Mouse (Mus musculus) heart, postnatal 10 days (tissue): ENCODE data around the gene Kif26b. TPM values are rescaled to one million over a fixed set of nuclear protein-coding genes. Genes with fewer than 3 reads are reported as not detected.

Experiments
- DNase-seq, 2 experiments: peaks; one replicate each; pipeline ENCODE4 v3.0.0; 2021
- intact Hi-C: fragments of 180-260 bp; cut with DNase I; formaldehyde crosslinking; loops from one replicate; pipeline ENCODE4 v1.15.1; 2025
- total RNA-seq, 2 experiments: library from RNA; stranded (reverse); gene quantifications; 2 replicates each; pipeline ENCODE4 v1.2.3; 2021

Kif26b gene
- total RNA-seq, 2 experiments from 2014 or later: 10.9 to 12.9 TPM

GRCm38 (mm10) chr1:178764914-178765313, 236.0 kb downstream of the Kif26b start:
- intact Hi-C loops: no loop called here

DNA sequence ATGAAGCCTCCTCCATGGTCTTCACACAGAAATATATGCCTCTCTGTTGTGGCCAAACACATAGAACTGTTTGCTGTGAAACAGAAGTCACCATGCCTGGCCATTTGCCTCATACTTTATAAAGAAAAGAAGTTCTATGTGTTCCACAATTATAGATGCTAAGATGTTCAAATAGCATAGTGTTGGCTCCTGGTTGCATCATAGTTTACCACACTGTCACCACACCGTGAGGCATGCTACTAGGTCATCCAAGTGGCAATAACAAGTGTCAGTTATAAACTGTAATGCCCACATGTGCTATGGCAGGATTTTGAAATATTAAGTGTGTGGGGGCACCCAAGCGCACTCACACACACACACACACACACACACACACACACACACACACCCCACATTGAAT, 236.7 kb downstream of the Kif26b start:
- no peak for DNase-seq
- intact Hi-C loops: no loop called here

More at GRCm38 (mm10) chr1:178764914-178765313, 236.0 kb downstream of the Kif26b start:
- DNase-seq: no peak

GRCm38 (mm10) chr1:178768976-178769375, 240.1 kb downstream of the Kif26b start:
- intact Hi-C loops: no loop called here

GRCm38 (mm10) chr1:178769988-178770387, 241.1 kb downstream of the Kif26b start:
- intact Hi-C loops: no loop called here
- DNase-seq: no peak

More at GRCm38 (mm10) chr1:178768976-178769375, 240.1 kb downstream of the Kif26b start:
- no peak for DNase-seq

DNA sequence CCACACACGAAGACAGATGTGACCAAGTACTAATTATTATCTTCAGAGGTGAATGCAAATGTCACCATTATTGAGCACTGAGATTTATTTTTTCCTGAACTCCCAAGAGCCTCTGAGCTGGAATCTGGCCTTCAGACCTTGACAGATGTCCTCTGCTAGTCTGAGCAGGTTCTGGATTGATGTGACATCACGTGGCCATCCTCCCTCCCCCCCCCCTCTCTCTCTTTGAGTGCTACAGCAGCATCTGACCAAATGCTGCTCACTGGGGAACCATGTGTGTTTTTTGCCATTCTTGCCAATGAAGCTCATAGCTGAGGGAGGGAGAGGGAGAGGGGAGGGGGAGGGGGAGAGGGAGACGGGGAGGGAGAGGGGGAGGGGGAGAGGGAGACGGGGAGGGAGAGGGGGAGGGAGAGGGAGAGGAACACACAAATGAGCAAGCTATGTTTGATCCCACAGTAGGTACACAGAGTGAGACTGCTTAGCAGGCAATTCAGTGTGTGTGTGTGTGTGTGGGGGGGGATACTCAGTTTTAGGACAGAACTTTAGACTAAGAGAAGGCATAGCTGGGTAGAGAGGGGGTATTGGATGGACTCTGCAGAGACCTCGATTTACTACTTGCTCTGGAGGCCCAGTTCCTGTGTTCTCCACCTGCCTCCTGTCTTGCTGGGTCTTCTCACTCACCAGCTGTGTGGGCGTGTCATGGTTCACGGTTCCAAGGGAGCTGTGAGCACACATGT, 241.9 kb downstream of the Kif26b start:
- DNase-seq: no peak
- intact Hi-C loops: no loop called here

GRCm38 (mm10) chr1:178779742-178780141, 250.8 kb downstream of the Kif26b start:
- no peak for DNase-seq
- intact Hi-C loops: no loop called here

DNA sequence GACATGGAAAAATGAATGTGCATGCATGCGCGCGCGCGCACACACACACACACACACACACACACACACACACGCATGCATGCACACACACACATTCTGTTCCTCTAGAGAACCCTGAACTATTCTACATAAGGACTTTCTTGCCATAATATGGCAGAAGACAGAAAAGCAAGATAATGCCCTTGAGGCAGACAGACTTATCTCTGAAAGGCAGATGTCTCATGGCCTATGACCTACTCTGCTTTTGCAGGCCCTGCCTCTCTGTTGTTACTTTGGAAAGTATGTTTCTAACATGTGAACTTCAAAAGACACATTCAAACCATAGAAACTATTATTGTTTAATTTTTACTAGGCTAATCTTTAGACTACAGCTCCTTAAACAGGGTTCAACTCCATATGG, 255.1 kb downstream of the Kif26b start:
- intact Hi-C loops: no loop called here

GRCm38 (mm10) chr1:178791266-178791665, 262.3 kb downstream of the Kif26b start:
- no peak for DNase-seq
- intact Hi-C loops: loop anchor here (10.0 kb wide), 1 partner anchor 256 kb away; no protein-coding TSS in a partner anchor

More for the DNA sequence above, 255.1 kb downstream of the Kif26b start:
- no peak for DNase-seq

- no peak for DNase-seq
- intact Hi-C loops: loop anchor here (10.0 kb wide), 1 partner anchor 258 kb away; no protein-coding TSS in a partner anchor
Measured at GRCm38 (mm10) chr1:178792726-178793125, 263.8 kb downstream of the Kif26b start.

DNA sequence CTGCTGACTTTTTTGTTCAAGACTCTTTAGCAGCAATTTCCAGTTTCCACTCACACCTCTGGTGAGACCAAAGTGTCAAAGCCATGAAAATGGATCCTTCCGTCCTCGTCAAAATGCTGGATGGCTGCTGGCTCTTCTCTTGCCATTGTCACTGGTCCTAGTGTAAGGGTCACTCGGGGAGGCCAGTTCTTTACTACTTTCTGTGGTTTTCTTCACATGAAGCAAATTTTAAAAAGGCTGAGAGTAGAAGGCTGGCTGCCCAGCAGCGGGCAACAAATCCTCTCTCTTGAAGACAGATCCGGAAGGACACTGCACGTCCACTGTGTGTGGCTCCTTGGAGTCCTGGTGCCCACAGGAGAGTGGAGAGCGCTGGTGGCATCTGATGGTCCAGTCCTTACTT, 265.9 kb downstream of the Kif26b start:
- intact Hi-C loops: loop anchor here (10.0 kb wide), 1 partner anchor 260 kb away; no protein-coding TSS in a partner anchor
- no peak for DNase-seq

DNA sequence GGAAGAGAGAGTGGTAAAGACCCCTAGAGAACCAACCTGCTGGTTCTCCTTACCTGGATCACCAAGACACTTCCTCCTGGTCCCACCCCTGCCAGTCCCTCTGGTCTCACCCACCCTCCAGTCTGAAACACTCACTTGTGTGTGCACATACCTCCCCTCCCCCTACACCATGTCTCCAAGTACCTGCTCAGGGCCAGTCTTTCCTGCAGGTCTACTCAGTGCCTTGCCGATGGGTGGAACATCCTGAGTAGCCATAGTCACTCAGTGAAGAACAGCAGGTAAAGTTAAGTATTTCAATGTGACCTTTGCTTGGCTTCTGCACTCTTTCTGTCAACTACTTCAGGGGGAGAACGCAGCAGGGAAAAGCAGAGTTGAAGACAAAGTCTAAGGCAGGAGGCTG, 268.5 kb downstream of the Kif26b start:
- DNase-seq: no peak
- intact Hi-C loops: loop anchor here (10.0 kb wide), 1 partner anchor 263 kb away; no protein-coding TSS in a partner anchor

DNA sequence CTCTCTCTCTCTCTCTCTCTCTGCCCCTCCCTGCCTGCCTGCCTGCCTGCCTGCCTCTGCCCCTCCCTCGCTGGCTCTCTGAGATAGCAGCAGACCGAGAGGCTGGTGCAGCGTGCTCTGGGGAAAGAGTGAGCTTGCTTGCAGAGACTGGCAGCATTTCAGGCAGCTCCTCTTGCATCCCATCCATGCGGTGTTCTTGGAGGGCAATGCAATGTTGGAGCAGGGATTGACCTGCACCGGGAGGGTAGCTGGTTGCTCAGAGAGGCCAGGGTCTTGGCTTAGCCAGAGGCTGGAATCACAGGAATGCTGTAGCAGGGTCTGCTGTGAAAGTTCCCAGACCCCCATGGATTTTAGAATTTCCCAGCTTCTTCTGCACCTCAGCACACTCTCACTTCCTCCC, 269.4 kb downstream of the Kif26b start:
- peak; percentile 15 to 24 for DNase-seq
- intact Hi-C loops: loop anchor here (10.0 kb wide), 1 partner anchor 264 kb away; no protein-coding TSS in a partner anchor

DNA sequence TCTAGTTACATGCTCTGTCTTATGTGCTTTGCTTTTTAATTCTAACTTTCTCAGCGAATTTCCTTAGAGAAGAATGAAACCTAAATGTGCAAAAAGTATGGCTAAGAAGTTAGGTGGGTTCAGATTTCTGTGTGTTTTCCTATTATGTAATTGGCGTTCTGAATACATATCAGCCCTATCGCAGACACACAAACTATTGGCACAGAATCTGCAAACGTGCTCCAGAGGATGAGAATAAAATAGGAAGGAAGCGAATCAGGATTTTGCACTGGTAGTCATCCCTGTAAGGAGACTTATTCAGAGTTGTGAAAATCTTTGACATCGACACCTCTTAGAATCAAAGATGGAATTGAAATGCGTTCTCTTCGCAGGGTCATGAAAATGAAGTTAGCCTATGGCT, 270.0 kb downstream of the Kif26b start:
- intact Hi-C loops: loop anchor here (10.0 kb wide), 1 partner anchor 264 kb away; no protein-coding TSS in a partner anchor
- no peak for DNase-seq

DNA sequence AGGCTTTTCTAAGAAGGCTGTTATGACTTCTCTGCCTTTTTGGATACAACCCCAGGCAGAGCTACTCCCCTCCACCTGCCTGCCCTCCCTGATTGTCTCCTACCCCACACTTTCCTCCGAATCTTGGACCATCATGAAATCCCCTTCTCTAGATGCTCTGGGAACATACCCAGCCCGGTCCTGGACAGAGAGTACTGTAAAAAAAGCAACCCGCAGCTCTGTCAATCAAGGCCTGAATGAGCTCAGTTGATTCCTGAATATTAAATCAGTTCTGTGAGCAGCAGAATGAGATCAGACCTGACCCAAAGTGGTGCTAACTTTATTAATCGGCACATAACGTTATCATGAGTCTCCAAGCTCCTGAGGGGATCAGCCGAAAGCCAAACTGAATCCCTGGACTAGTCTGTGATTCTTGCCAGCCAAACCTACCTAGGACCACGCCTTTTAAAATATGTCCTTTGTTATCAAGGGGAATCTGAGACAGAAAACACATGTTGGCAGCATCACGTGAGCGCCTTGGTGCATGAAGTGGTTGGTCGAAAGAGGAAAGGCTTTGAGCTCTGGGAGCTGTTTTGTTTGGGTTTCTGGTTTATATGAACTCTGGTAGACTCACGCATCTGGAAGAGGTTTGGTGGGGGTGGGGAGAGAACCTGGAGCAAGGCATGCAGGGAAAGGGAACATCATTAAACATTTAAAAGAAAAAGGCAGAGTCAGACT, 271.1 kb downstream of the Kif26b start:
- DNase-seq: peak; percentile 6 to 11
- intact Hi-C loops: loop anchor here (10.0 kb wide), 1 partner anchor 265 kb away; no protein-coding TSS in a partner anchor

GRCm38 (mm10) chr1:178803155-178803554, 274.2 kb downstream of the Kif26b start:
- intact Hi-C loops: no loop called here
- peak; percentile 87 to 88 for DNase-seq

DNA sequence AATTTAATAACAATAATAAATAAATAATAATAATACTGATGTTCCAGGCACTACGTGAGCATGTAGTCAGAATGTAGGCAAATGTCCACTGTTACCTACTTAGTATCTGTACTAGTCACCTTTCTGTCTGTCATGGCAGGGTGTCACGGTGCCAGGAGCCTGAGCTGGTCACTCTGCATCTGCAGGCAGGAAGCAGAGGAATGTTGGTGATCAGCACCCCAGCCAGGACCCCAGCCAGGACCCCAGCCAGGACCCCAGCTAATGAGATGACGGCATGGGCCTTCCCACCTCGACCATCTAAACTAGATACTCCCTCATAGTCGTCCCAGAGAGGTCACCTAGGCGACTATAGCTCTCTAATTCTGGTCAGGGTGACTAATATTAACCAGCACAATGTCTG, 288.6 kb downstream of the Kif26b start:
- intact Hi-C loops: no loop called here
- no peak for DNase-seq

- DNase-seq: no peak
- intact Hi-C loops: no loop called here
Measured at GRCm38 (mm10) chr1:178819060-178819459, 290.1 kb downstream of the Kif26b start.

DNA sequence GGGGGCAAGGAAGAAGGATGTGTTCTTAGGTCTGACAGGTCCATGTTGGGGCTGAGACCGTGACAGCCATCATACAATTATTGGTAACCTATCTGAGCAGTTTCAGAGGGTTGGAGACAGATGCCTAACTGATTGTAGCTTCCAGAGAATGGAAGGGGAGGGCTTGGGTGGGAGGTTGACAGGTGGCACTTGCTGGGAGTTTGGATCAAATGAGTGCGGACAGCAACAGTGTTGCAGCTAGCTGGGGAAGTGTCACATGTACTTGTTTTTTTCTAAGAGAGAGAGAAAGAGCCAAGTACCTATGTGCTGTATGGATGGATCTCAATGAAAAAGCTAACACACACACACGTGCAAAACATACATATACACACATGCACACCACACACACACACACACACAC, 291.2 kb downstream of the Kif26b start:
- intact Hi-C loops: no loop called here
- DNase-seq: no peak

DNA sequence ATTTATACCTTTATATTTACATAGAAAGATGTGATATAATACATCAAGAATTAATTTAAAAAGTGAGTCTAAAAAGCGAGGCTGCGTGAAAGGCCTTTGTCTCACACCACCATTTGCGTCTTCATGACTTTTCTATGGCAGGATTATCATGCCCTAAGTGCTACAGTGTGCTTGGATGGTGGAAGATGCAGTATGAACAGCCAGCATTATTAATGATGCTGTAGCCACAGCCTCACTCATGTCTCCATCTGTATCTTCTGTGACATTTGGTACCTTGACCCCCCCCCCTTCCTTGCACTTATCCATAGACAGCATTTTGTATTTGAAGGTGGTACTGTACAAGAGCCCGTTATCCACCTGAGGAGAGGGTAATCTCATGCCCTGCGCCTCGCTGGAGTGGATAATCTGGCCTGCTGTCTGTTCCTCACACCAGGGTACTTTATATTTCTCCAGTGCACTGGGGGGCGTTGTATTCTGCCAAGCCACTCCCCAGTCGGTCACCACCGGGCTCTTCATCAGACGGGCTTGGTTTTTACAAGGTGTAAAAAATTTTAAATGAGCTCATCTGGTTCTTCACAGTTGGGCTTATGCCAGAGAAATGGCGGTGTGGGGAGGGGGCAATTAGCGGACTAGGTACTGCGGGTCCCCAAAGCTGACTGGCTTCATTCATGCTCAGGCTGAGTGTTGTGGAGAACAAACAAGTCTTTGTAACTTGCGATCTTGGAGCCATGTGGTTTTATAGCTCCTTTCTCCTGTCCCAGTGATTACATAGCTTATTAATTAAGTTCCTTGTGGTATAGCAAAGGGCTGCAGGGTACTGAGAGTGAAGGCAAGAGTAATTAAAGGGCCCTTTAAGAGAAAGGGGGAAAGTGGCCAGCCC, 291.9 kb downstream of the Kif26b start:
- intact Hi-C loops: no loop called here
- DNase-seq: no peak

DNA sequence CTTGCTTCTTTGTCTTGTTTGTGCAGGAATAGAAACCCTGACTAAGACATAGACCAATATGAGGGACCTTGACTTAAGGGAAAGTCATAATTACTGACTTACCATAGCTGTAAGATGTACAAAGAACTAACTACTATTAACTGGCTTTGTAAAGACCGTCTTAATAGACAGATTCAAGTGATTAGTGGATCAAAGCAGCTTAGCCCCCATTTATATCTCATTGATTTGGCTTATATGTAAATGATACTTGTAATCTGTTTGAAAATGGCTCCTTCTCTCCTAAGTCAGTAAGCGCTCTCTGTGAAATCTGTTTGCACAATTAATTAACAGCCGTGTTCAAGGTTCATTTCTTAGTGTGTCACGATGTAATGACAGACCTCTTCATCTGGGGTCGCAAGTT, 295.9 kb downstream of the Kif26b start:
- DNase-seq: no peak
- intact Hi-C loops: no loop called here

DNA sequence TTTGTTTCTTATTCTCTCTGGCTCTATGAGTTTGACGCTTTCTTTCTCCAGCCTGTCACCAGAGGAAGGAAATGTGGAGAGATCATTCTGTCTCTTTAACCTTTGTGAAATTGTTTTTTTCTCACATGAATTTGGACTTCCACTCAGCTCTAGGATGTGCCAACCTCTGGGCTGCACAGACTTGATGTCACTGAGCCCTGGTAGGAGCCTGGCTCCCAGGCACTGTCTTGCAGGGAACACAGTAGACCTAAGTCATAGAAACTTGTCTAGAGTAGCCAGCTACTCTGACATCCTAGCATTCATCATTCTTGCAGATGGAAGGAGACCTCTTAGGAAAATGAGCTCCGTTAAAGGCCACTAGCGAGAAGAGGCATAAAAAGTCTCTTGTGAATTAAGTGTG, 298.3 kb downstream of the Kif26b start:
- intact Hi-C loops: no loop called here
- DNase-seq: no peak
